Mouse (Mus musculus): Measurements from ENCODE around the gene Ntrk2. TPM values are rescaled to one million over a fixed set of nuclear protein-coding genes. Genes with fewer than 3 reads are reported as not detected.

Ntrk2 gene
- polyA plus RNA-seq (2015; fragmentation: Nextera tagmentation; extraction: Ambion mirVana): 137 and 146 TPM in 2 replicates

- ATAC-seq: peak; percentile 88
Measured at GRCm38 (mm10) chr13:58806397-58806892, at the start of gene Ntrk2. Ntrk2 (plus strand) TSS chr13:58806569.

GRCm38 (mm10) chr13:58761003-58761630, 45.3 kb upstream of the Ntrk2 start:
- ATAC-seq: no peak
- no peak overlapping the region for H3K27ac ChIP-seq (ENCODE audit: low read depth, low read length)
- H3K4me1 ChIP-seq (ENCODE audit: control insufficient read depth, insufficient read depth, low read depth, low read length): no peaks in the 10 kb centered on the region
- no peak overlapping the region for H3K4me2 ChIP-seq (ENCODE audit: low read length)
- 84% methylated on average over 5 of the region's 5 CpGs for WGBS
- H3K9me3 ChIP-seq (ENCODE audit: control insufficient read depth, low read length): no peaks in the 10 kb centered on the region
- H3K9ac ChIP-seq (ENCODE audit: low read depth, low read length): no peak overlapping the region
- H3K36me3 ChIP-seq (ENCODE audit: control insufficient read depth, insufficient read depth, low read length): no peaks in the 10 kb centered on the region
- no peak overlapping the region for H3K4me3 ChIP-seq (ENCODE audit: low read length)
- H3K27me3 ChIP-seq (replicated peaks; ENCODE audit: control insufficient read depth, insufficient read depth, low read length): no peaks in the 10 kb centered on the region

More at GRCm38 (mm10) chr13:58806397-58806892, at the start of gene Ntrk2:
- WGBS: under 1% methylated on average over 43 of the region's 47 CpGs
- Histone ChIP-seq H3K9me3 (ENCODE audit: control insufficient read depth, low read length) (no peaks in the 10 kb centered on the region), H3K4me3 (ENCODE audit: low read length) (peak within 1 kb of the TSS; percentile 84), H3K36me3 (ENCODE audit: control insufficient read depth, insufficient read depth, low read length) (no peaks in the 10 kb centered on the region), H3K27ac (ENCODE audit: low read depth, low read length) (peak within 1 kb of the TSS; percentile 98), H3K4me1 (ENCODE audit: control insufficient read depth, insufficient read depth, low read depth, low read length) (peaks cover 14% of the 10 kb centered on the region), H3K27me3 (replicated peaks; ENCODE audit: control insufficient read depth, insufficient read depth, low read length) (no peaks in the 10 kb centered on the region), H3K4me2 (ENCODE audit: low read length) (peak within 1 kb of the TSS; percentile 80), H3K9ac (ENCODE audit: low read depth, low read length) (peak within 1 kb of the TSS; percentile 97)

GRCm38 (mm10) chr13:58768258-58768657, 38.1 kb upstream of the Ntrk2 start:
- Histone ChIP-seq H3K27ac (ENCODE audit: low read depth, low read length) (no peak overlapping the region), H3K4me2 (ENCODE audit: low read length) (no peak overlapping the region), H3K4me3 (ENCODE audit: low read length) (no peak overlapping the region), H3K4me1 (ENCODE audit: control insufficient read depth, insufficient read depth, low read depth, low read length) (no peaks in the 10 kb centered on the region), H3K9me3 (ENCODE audit: control insufficient read depth, low read length) (no peaks in the 10 kb centered on the region), H3K36me3 (ENCODE audit: control insufficient read depth, insufficient read depth, low read length) (no peaks in the 10 kb centered on the region), H3K9ac (ENCODE audit: low read depth, low read length) (no peak overlapping the region), H3K27me3 (replicated peaks; ENCODE audit: control insufficient read depth, insufficient read depth, low read length) (no peaks in the 10 kb centered on the region)
- no peak for ATAC-seq
- 92% methylated on average over 6 of the region's 6 CpGs for WGBS

- Histone ChIP-seq H3K4me3 (ENCODE audit: low read length) (no peak overlapping the region), H3K9ac (ENCODE audit: low read depth, low read length) (no peak overlapping the region), H3K4me2 (ENCODE audit: low read length) (no peak overlapping the region), H3K4me1 (ENCODE audit: control insufficient read depth, insufficient read depth, low read depth, low read length) (no peaks in the 10 kb centered on the region), H3K36me3 (ENCODE audit: control insufficient read depth, insufficient read depth, low read length) (no peaks in the 10 kb centered on the region), H3K27ac (ENCODE audit: low read depth, low read length) (no peak overlapping the region), H3K9me3 (ENCODE audit: control insufficient read depth, low read length) (no peaks in the 10 kb centered on the region), H3K27me3 (replicated peaks; ENCODE audit: control insufficient read depth, insufficient read depth, low read length) (no peaks in the 10 kb centered on the region)
- WGBS: 29% methylated on average over 2 of the region's 2 CpGs
- ATAC-seq: no peak
Measured at GRCm38 (mm10) chr13:58769438-58769837, 36.9 kb upstream of the Ntrk2 start.

GRCm38 (mm10) chr13:58779261-58779660, 27.1 kb upstream of the Ntrk2 start:
- no peak for ATAC-seq
- no peaks in the 10 kb centered on the region for H3K9me3 ChIP-seq (ENCODE audit: control insufficient read depth, low read length)

GRCm38 (mm10) chr13:58786476-58786875, 19.9 kb upstream of the Ntrk2 start:
- H3K9ac ChIP-seq (ENCODE audit: low read depth, low read length): no peak overlapping the region
- H3K4me2 ChIP-seq (ENCODE audit: low read length): no peak overlapping the region
- no peak overlapping the region for H3K4me3 ChIP-seq (ENCODE audit: low read length)
- H3K27ac ChIP-seq (ENCODE audit: low read depth, low read length): no peak overlapping the region
- WGBS: 19% methylated on average over 3 of the region's 3 CpGs
- no peak for ATAC-seq
- H3K36me3 ChIP-seq (ENCODE audit: control insufficient read depth, insufficient read depth, low read length): no peaks in the 10 kb centered on the region
- no peaks in the 10 kb centered on the region for H3K4me1 ChIP-seq (ENCODE audit: control insufficient read depth, insufficient read depth, low read depth, low read length)
- no peaks in the 10 kb centered on the region for H3K27me3 ChIP-seq (replicated peaks; ENCODE audit: control insufficient read depth, insufficient read depth, low read length)
- H3K9me3 ChIP-seq (ENCODE audit: control insufficient read depth, low read length): no peaks in the 10 kb centered on the region

More at GRCm38 (mm10) chr13:58779261-58779660, 27.1 kb upstream of the Ntrk2 start:
- H3K27me3 ChIP-seq (replicated peaks; ENCODE audit: control insufficient read depth, insufficient read depth, low read length): no peaks in the 10 kb centered on the region
- no peak overlapping the region for H3K4me2 ChIP-seq (ENCODE audit: low read length)
- H3K36me3 ChIP-seq (ENCODE audit: control insufficient read depth, insufficient read depth, low read length): no peaks in the 10 kb centered on the region
- 93% methylated on average over 14 of the region's 14 CpGs for WGBS
- H3K4me3 ChIP-seq (ENCODE audit: low read length): no peak overlapping the region
- no peak overlapping the region for H3K9ac ChIP-seq (ENCODE audit: low read depth, low read length)
- H3K27ac ChIP-seq (ENCODE audit: low read depth, low read length): no peak overlapping the region
- H3K4me1 ChIP-seq (ENCODE audit: control insufficient read depth, insufficient read depth, low read depth, low read length): no peaks in the 10 kb centered on the region

GRCm38 (mm10) chr13:58790741-58791140, 15.6 kb upstream of the Ntrk2 start:
- WGBS: 83% methylated on average over 7 of the region's 7 CpGs
- H3K9me3 ChIP-seq (ENCODE audit: control insufficient read depth, low read length): no peaks in the 10 kb centered on the region

GRCm38 (mm10) chr13:58797386-58797785, 9.0 kb upstream of the Ntrk2 start:
- no peaks in the 10 kb centered on the region for H3K36me3 ChIP-seq (ENCODE audit: control insufficient read depth, insufficient read depth, low read length)
- no peaks in the 10 kb centered on the region for H3K9me3 ChIP-seq (ENCODE audit: control insufficient read depth, low read length)
- H3K27ac ChIP-seq (ENCODE audit: low read depth, low read length): no peak overlapping the region
- ATAC-seq: no peak
- H3K4me3 ChIP-seq (ENCODE audit: low read length): no peak overlapping the region
- no peaks in the 10 kb centered on the region for H3K4me1 ChIP-seq (ENCODE audit: control insufficient read depth, insufficient read depth, low read depth, low read length)
- no peaks in the 10 kb centered on the region for H3K27me3 ChIP-seq (replicated peaks; ENCODE audit: control insufficient read depth, insufficient read depth, low read length)
- H3K9ac ChIP-seq (ENCODE audit: low read depth, low read length): no peak overlapping the region
- WGBS: 97% methylated on average over 7 of the region's 7 CpGs
- no peak overlapping the region for H3K4me2 ChIP-seq (ENCODE audit: low read length)

More at GRCm38 (mm10) chr13:58790741-58791140, 15.6 kb upstream of the Ntrk2 start:
- Histone ChIP-seq H3K27me3 (replicated peaks; ENCODE audit: control insufficient read depth, insufficient read depth, low read length) (no peaks in the 10 kb centered on the region), H3K36me3 (ENCODE audit: control insufficient read depth, insufficient read depth, low read length) (no peaks in the 10 kb centered on the region), H3K4me3 (ENCODE audit: low read length) (no peak overlapping the region), H3K4me1 (ENCODE audit: control insufficient read depth, insufficient read depth, low read depth, low read length) (no peaks in the 10 kb centered on the region), H3K27ac (ENCODE audit: low read depth, low read length) (no peak overlapping the region), H3K4me2 (ENCODE audit: low read length) (no peak overlapping the region), H3K9ac (ENCODE audit: low read depth, low read length) (no peak overlapping the region)
- ATAC-seq: no peak

GRCm38 (mm10) chr13:58801291-58801690, 5.1 kb upstream of the Ntrk2 start:
- H3K27ac ChIP-seq (ENCODE audit: low read depth, low read length): no peak overlapping the region
- 86% methylated on average over 3 of the region's 3 CpGs for WGBS
- no peak for ATAC-seq

More at GRCm38 (mm10) chr13:58801291-58801690, 5.1 kb upstream of the Ntrk2 start:
- no peak overlapping the region for H3K4me3 ChIP-seq (ENCODE audit: low read length)
- H3K9me3 ChIP-seq (ENCODE audit: control insufficient read depth, low read length): no peaks in the 10 kb centered on the region
- no peak overlapping the region for H3K4me2 ChIP-seq (ENCODE audit: low read length)
- H3K27me3 ChIP-seq (replicated peaks; ENCODE audit: control insufficient read depth, insufficient read depth, low read length): no peaks in the 10 kb centered on the region
- peaks cover 3% of the 10 kb centered on the region for H3K4me1 ChIP-seq (ENCODE audit: control insufficient read depth, insufficient read depth, low read depth, low read length)
- H3K9ac ChIP-seq (ENCODE audit: low read depth, low read length): no peak overlapping the region
- no peaks in the 10 kb centered on the region for H3K36me3 ChIP-seq (ENCODE audit: control insufficient read depth, insufficient read depth, low read length)
